Mouse (Mus musculus): ENCODE data around the gene Olfml2b. TPM values are rescaled to one million over a fixed set of nuclear protein-coding genes. Genes with fewer than 3 reads are reported as not detected.

Gene Olfml2b
- polyA plus RNA-seq, 1 experiment from 2014 or later: 35.8 TPM

DNA sequence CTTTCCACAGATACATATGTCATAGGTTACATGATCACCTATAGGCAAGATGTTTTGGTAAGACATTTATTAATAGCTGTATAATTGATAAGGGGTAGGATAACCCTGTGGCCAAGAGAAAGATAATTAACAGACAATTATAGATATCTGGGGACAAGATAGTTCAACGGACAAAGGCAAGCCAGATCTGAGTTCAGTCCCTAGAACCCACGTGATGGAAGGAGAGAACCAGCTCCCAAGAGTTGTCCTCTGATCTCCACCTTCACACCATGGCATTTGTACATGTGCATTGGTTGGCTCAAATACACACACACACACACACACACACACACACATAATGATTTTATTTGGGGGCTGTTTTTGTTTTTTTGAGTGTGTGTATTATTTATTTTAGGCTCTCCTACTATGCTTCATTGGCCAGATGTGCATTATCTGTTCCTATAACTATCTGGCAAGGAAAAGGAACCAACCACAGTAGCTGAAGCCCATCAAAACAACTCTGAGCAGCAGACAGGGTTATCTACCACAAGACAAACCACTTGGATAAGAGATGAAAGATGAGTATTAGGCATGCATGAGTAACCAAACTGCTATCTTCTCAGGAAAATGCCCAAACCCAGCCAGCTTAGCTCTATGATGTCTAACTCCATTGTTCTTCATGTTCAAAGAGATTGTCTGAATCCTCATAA lies 24.5 kb upstream of the Olfml2b start:
- WGBS: 48% methylated on average over 2 of the region's 2 CpGs
- Histone ChIP-seq H3K27me3 (replicated peaks) (no peaks in the 10 kb centered on the region), H3K27ac (replicated peaks) (no peak overlapping the region), H3K4me1 (peaks cover 16% of the 10 kb centered on the region), H3K9me3 (peaks cover 10% of the 10 kb centered on the region), H3K4me3 (no peak overlapping the region), H3K4me2 (no peak overlapping the region), H3K9ac (no peak overlapping the region), H3K36me3 (peaks cover 8% of the 10 kb centered on the region; the same call in 1 of the 2 replicates)
- ATAC-seq (ENCODE audit: extremely low read depth, insufficient number of reproducible peaks, low FRiP score, low TSS enrichment): no peak

DNA sequence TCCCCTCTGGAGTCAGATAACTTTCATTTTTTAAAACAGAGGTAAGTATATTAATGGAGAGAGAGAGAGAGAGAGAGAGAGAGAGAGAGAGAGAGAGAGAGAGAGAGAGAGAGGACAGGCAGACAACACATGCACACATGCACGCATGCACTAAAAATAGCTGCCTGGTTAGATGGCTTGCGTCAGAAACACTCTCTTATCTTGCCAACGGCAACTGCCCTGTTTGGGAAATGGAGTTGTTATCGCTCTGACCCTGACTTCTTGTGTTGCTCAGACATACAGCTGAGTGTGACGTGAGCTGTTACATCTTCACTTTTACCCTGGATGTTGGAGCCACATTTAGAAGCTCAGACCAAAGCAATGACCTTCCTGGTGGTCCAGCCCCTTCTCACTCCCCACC lies 21.4 kb upstream of the Olfml2b start:
- ATAC-seq (ENCODE audit: extremely low read depth, insufficient number of reproducible peaks, low FRiP score, low TSS enrichment): peak; percentile 93
- WGBS: 4% methylated on average over 5 of the region's 5 CpGs
- Histone ChIP-seq H3K9ac (no peak overlapping the region), H3K27ac (replicated peaks) (peak overlapping the region; percentile 95), H3K9me3 (peaks cover 18% of the 10 kb centered on the region), H3K4me1 (peaks cover 16% of the 10 kb centered on the region), H3K4me3 (no peak overlapping the region), H3K27me3 (replicated peaks) (no peaks in the 10 kb centered on the region), H3K36me3 (peaks cover 8% of the 10 kb centered on the region; the same call in 1 of the 2 replicates), H3K4me2 (peak overlapping the region; percentile 16; the same call in 1 of the 2 replicates)

DNA sequence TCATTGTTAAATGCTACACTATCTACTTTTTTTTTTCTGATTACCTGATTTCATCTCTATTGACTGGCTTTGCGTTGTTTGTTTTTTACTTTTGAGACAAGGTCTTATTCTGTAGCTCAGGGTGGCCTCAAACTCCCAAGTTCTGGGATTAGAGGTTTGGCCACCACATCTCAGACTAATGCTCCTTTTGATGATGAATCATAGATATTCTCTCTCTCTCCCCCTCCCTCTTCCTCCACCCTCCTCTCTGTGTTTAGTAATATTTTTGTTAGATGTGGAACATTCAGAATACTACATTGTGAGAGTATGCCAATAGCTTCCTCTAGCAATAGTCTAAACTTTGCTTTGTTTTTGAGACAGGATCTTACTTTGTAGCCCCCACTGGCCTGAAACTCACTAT lies 20.9 kb upstream of the Olfml2b start:
- ATAC-seq (ENCODE audit: extremely low read depth, insufficient number of reproducible peaks, low FRiP score, low TSS enrichment): no peak
- Histone ChIP-seq H3K9ac (no peak overlapping the region), H3K4me3 (no peak overlapping the region), H3K36me3 (peaks cover 8% of the 10 kb centered on the region; the same call in 1 of the 2 replicates), H3K4me1 (peaks cover 16% of the 10 kb centered on the region), H3K9me3 (peaks cover 21% of the 10 kb centered on the region), H3K4me2 (peak overlapping the region; percentile 16; the same call in 1 of the 2 replicates), H3K27me3 (replicated peaks) (no peaks in the 10 kb centered on the region), H3K27ac (replicated peaks) (peak overlapping the region; percentile 95)
- 93% methylated on average over 1 of the region's 1 CpGs for WGBS

DNA sequence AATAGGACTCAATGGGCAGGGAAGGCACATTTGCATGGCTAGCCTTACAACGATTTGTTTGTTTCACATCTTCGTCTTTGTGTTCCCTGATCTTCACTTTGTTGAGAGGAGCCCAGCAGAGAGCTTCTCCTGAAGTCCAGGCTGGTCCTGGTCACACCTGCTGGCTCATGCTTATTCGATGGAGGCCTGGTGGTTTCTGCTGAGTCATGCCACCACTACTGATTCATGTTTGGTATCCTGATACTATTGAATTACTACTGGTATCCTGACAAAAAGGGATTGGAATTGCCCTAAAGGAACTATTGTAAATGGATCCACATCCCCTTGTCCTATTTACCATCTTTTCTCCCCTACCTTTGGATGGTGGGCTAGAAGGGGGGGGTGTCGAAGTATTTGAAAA lies 13.8 kb upstream of the Olfml2b start:
- H3K9me3 ChIP-seq: 0 out of 2 replicates have a peak, but pooled peaks cover 9% of the 10 kb centered on the region
- no peaks in the 10 kb centered on the region for H3K4me1 ChIP-seq
- WGBS: 86% methylated on average over 4 of the region's 4 CpGs
- no peak overlapping the region for H3K27ac ChIP-seq (replicated peaks)
- no peak overlapping the region for H3K4me2 ChIP-seq
- H3K36me3 ChIP-seq: no peaks in the 10 kb centered on the region
- H3K9ac ChIP-seq: no peak overlapping the region
- no peak for ATAC-seq (ENCODE audit: extremely low read depth, insufficient number of reproducible peaks, low FRiP score, low TSS enrichment)
- no peak overlapping the region for H3K4me3 ChIP-seq
- H3K27me3 ChIP-seq (replicated peaks): no peaks in the 10 kb centered on the region

DNA sequence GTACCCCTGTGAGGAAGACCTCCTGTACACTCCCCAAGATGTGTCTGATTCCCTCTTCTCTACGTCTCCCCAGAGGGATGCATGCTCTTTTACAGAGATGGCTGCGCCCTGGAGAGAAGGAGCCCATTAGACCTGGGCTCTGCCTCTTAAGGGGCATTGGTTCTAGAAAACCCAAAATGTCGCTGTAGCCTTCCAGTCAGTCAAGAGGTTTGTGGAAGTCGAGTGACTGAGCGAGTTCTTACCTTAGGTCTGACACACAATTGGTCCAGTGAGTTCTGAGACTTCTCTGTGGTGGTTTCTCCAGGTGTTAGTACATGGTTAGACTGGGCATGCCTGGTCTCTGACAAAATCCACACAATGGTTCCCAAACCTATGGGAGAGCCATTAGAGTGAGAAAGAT lies 12.8 kb upstream of the Olfml2b start:
- 86% methylated on average over 5 of the region's 5 CpGs for WGBS
- H3K4me1 ChIP-seq: no peaks in the 10 kb centered on the region
- no peak overlapping the region for H3K4me3 ChIP-seq
- no peak for ATAC-seq (ENCODE audit: extremely low read depth, insufficient number of reproducible peaks, low FRiP score, low TSS enrichment)
- H3K9me3 ChIP-seq: 0 out of 2 replicates have a peak, but pooled peaks cover 6% of the 10 kb centered on the region
- no peak overlapping the region for H3K27ac ChIP-seq (replicated peaks)
- H3K9ac ChIP-seq: no peak overlapping the region
- H3K4me2 ChIP-seq: no peak overlapping the region
- no peaks in the 10 kb centered on the region for H3K36me3 ChIP-seq
- no peaks in the 10 kb centered on the region for H3K27me3 ChIP-seq (replicated peaks)

DNA sequence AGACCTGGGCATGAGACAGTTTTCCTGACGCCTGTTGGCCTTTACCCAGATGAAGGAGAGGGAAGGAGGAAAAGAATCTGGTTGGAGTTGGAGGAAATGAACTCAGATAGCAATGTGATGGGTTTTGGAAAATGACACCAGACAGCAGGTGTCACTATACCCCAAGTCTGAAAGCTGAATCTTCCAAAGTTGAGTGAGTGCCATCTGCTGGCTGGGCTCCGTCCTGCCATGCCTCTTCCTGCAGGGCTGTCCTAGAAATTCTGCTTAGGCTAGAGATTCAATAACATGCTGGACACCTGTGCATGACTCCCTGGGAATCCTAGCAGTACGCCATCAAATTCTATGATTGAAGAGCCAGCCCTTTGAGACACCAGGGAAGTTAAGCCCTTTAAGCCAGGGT lies 11.9 kb upstream of the Olfml2b start:
- no peak overlapping the region for H3K4me2 ChIP-seq
- H3K9me3 ChIP-seq: 0 out of 2 replicates have a peak, but pooled peaks cover 6% of the 10 kb centered on the region
- H3K36me3 ChIP-seq: no peaks in the 10 kb centered on the region
- no peak overlapping the region for H3K4me3 ChIP-seq
- no peak overlapping the region for H3K9ac ChIP-seq
- no peaks in the 10 kb centered on the region for H3K27me3 ChIP-seq (replicated peaks)
- no peak overlapping the region for H3K27ac ChIP-seq (replicated peaks)
- ATAC-seq (ENCODE audit: extremely low read depth, insufficient number of reproducible peaks, low FRiP score, low TSS enrichment): no peak
- WGBS: 12% methylated on average over 3 of the region's 3 CpGs
- no peaks in the 10 kb centered on the region for H3K4me1 ChIP-seq

DNA sequence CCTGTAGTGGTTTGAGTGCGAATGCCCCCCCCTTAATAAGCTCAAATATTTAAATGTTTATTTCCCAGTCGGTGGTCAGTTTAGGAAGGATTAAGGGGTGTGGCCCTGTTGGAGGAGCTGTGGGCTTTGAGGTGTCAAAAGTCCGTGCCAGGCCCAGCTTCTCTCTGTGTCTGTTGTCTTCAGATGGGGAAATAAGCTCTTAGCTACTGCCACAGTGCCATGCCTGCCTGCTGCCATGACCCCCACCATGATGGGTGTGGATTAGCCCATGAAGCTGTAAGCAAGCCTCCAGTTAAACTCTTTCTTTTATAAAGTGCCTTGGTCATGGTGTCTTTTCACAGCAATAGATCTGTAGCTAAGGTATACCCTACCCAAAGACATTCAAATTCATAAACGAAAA lies 11.5 kb upstream of the Olfml2b start:
- Histone ChIP-seq H3K9me3 (0 out of 2 replicates have a peak, but pooled peaks cover 3% of the 10 kb centered on the region), H3K9ac (no peak overlapping the region), H3K4me2 (no peak overlapping the region), H3K27me3 (replicated peaks) (no peaks in the 10 kb centered on the region), H3K36me3 (no peaks in the 10 kb centered on the region), H3K4me1 (no peaks in the 10 kb centered on the region), H3K27ac (replicated peaks) (no peak overlapping the region), H3K4me3 (no peak overlapping the region)
- ATAC-seq (ENCODE audit: extremely low read depth, insufficient number of reproducible peaks, low FRiP score, low TSS enrichment): no peak
- WGBS: 57% methylated on average over 4 of the region's 4 CpGs

DNA sequence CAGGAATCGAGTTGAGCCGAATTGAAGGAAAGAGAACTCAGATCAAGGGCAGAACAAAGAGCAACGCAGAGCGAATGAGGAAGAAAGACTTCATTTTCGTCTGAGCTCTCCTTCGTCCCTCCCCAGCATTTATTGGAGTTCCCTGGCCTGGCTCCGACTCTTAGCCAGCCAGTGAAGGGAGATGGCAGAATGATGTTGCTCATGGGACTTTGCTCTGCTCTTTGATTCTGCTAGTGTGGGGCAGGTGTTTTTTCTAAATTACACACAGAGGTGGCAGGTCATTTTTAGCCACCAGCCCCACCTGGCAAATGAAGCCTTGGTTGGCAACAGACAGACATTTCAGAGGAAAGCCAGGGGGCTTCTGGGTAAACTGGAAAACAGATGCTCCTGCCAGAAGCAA lies 5.4 kb upstream of the Olfml2b start:
- Histone ChIP-seq H3K4me2 (no peak overlapping the region), H3K4me3 (no peak overlapping the region), H3K9me3 (no peaks in the 10 kb centered on the region), H3K27ac (replicated peaks) (no peak overlapping the region), H3K27me3 (replicated peaks) (0 out of 2 replicates have a peak, but pooled peaks cover 4% of the 10 kb centered on the region), H3K9ac (no peak overlapping the region), H3K36me3 (no peaks in the 10 kb centered on the region), H3K4me1 (peaks cover 8% of the 10 kb centered on the region)
- no peak for ATAC-seq (ENCODE audit: extremely low read depth, insufficient number of reproducible peaks, low FRiP score, low TSS enrichment)
- WGBS: 82% methylated on average over 7 of the region's 7 CpGs

DNA sequence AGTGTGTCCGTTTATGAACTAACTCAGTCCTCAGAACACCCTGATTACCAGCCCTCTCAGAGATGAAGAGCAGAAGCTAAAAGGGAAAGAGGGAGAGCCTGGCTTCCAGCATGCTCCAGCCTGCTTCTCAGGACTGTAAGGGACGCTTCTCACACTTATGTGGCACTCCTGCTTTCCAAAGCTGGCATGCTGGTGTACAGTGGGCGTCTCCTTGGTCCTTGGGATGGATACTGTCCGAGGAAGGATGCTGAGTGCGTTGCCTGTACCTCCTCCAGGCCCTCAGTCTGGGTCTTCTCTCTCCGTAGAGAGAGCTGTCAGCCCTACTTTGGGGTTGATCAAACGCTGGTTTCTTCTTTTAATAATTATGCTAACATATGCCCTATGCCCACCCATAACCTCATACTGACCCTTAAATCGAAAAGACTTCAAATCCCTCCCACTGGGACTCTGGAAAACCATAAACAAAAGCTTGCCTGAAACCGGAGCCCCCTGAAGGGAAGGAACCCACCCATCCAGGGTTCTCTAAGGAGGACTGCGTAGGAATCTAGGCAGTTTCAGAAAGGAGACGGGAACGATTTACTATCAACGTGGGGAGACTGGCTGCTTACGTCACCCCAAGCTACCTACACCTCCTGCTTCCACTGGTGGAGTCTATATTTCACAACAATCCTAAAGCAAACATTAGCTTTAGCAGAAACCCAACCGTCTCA lies 1.7 kb downstream of the Olfml2b start:
- no peaks in the 10 kb centered on the region for H3K27me3 ChIP-seq (replicated peaks)
- no peak for ATAC-seq (ENCODE audit: extremely low read depth, insufficient number of reproducible peaks, low FRiP score, low TSS enrichment)
- 49% methylated on average over 15 of the region's 15 CpGs for WGBS
- peak overlapping the region; percentile 71 for H3K4me2 ChIP-seq
- H3K9me3 ChIP-seq: no peaks in the 10 kb centered on the region
- peak overlapping the region; percentile 58 for H3K4me3 ChIP-seq
- peak overlapping the region; percentile 83 for H3K9ac ChIP-seq
- peak overlapping the region; percentile 73 for H3K27ac ChIP-seq (replicated peaks)
- peaks cover 31% of the 10 kb centered on the region for H3K36me3 ChIP-seq
- H3K4me1 ChIP-seq: peaks cover 54% of the 10 kb centered on the region

DNA sequence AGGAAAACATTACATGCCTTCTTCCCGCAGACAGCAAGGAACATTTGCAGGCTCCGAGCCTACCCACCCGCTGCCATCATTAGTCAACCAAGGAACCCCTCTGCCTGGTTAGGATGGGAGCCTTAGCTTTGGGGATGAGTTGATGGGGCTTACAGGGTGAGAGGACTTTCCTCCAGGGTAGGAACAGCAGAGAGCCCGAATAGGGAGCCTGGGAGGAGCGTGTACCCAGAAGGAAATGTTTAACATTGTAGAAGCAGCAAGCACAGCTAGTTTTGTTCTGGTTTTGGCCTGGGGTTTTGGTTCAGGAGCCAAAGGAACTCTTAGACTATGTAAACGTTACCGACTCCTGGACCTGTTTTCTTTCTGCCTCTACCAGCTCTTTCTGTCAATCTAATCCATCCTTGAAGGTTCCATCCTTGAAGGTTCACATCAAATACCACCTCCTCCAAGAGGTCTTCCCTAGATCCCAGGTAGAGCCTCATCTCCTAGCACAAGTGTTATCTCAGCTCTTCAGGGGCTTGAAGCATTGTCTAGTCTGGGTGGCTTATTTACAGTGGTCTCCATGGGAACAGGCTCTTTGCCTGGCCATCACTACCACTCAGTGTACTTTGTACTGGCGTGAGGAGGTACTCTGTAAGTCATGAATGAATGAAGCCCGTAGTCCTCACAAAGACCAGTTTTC lies 2.4 kb downstream of the Olfml2b start:
- peaks cover 32% of the 10 kb centered on the region for H3K36me3 ChIP-seq
- WGBS: 56% methylated on average over 9 of the region's 9 CpGs
- peak overlapping the region; percentile 71 for H3K4me2 ChIP-seq
- no peaks in the 10 kb centered on the region for H3K27me3 ChIP-seq (replicated peaks)
- ATAC-seq (ENCODE audit: extremely low read depth, insufficient number of reproducible peaks, low FRiP score, low TSS enrichment): no peak
- H3K4me1 ChIP-seq: peaks cover 61% of the 10 kb centered on the region
- no peaks in the 10 kb centered on the region for H3K9me3 ChIP-seq
- peak overlapping the region; percentile 73 for H3K27ac ChIP-seq (replicated peaks)
- peak overlapping the region; percentile 58 for H3K4me3 ChIP-seq
- peak overlapping the region; percentile 83 for H3K9ac ChIP-seq

DNA sequence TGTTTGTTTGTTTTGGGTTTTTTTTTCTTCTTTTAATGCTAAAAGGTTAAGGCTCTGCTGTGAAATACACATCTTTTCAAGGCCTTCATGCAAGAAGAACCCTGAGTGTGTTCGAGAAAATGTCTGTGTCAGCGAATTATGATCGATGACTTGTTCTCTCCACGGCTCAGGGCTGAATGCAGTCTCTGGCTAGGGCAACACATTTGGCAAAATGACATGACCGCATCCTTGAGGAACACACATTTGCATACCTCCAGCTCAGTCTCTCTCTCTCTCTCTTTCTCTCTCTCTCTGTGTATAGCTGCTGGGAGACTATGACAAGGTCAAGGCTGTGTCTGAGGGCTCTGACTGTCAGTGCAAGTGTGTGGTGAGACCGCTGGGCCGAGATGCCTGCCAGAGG lies 3.0 kb downstream of the Olfml2b start:
- Histone ChIP-seq H3K27me3 (replicated peaks) (no peaks in the 10 kb centered on the region), H3K4me3 (0 out of 2 replicates have a peak overlapping the region, but pooled peaks have one; percentile 58), H3K4me2 (peak overlapping the region; percentile 71), H3K4me1 (peaks cover 67% of the 10 kb centered on the region), H3K9ac (peak overlapping the region; percentile 58), H3K36me3 (peaks cover 32% of the 10 kb centered on the region), H3K27ac (replicated peaks) (peak overlapping the region; percentile 73), H3K9me3 (no peaks in the 10 kb centered on the region)
- 64% methylated on average over 7 of the region's 7 CpGs for WGBS
- no peak for ATAC-seq (ENCODE audit: extremely low read depth, insufficient number of reproducible peaks, low FRiP score, low TSS enrichment)
